Mouse (Mus musculus): ENCODE measurements around the gene Atraid. TPM values are rescaled to one million over a fixed set of nuclear protein-coding genes. Genes with fewer than 3 reads are reported as not detected.
"Not testable (repeated sequence)": the region's sequence is repeated elsewhere in the genome, so short reads cannot be mapped to it uniquely, and the experiment has no call there.

The Atraid gene
- polyA plus RNA-seq (2012; rRNA removed), result 113 and 122 TPM in 2 replicates

- TF ChIP-seq POLR2A (IDR thresholded peaks at IDR 0.05; ENCODE audit: borderline replicate concordance, extremely low read depth, low read depth, low read length) (peak; percentile 99), CTCF (IDR thresholded peaks at IDR 0.05; ENCODE audit: insufficient read depth, low read length) (no peak)
- under 1% methylated on average over 73 of the region's 73 CpGs for WGBS
- Histone ChIP-seq H3K4me1 (ENCODE audit: control insufficient read depth, insufficient read depth, low read length) (no peaks in the 10 kb centered on the region), H3K4me3 (replicated peaks; ENCODE audit: extremely low read depth, low read depth, low read length) (peak within 1 kb of the TSS; percentile 92)
- DNase-seq, result peak; percentile 100
These were observed at the start of gene Atraid for GRCm38 (mm10) chr5:31047848-31048762. TSS of gene Atraid (plus strand) at chr5:31048312.

- WGBS, result 79% methylated on average over 5 of the region's 5 CpGs
- TF ChIP-seq POLR2A (IDR thresholded peaks at IDR 0.05; ENCODE audit: borderline replicate concordance, extremely low read depth, low read depth, low read length) (no peak), CTCF (IDR thresholded peaks at IDR 0.05; ENCODE audit: insufficient read depth, low read length) (no peak)
- no peaks in the 10 kb centered on the region for H3K4me1 ChIP-seq (ENCODE audit: control insufficient read depth, insufficient read depth, low read length)
These were observed 48.8 kb upstream of the Atraid start for GRCm38 (mm10) chr5:30999324-30999723.

GRCm38 (mm10) chr5:31000122-31000521, 48.0 kb upstream of the Atraid start:
- 40% methylated on average over 7 of the region's 7 CpGs for WGBS
- no peak for TF ChIP-seq POLR2A (IDR thresholded peaks at IDR 0.05; ENCODE audit: borderline replicate concordance, extremely low read depth, low read depth, low read length)
- Histone ChIP-seq H3K4me3 (replicated peaks; ENCODE audit: extremely low read depth, low read depth, low read length) (no peak overlapping the region), H3K4me1 (ENCODE audit: control insufficient read depth, insufficient read depth, low read length) (no peaks in the 10 kb centered on the region)
- DNase-seq, result no peak

More at GRCm38 (mm10) chr5:30999324-30999723, 48.8 kb upstream of the Atraid start:
- DNase-seq, result no peak
- H3K4me3 ChIP-seq (replicated peaks; ENCODE audit: extremely low read depth, low read depth, low read length), result no peak overlapping the region

DNA sequence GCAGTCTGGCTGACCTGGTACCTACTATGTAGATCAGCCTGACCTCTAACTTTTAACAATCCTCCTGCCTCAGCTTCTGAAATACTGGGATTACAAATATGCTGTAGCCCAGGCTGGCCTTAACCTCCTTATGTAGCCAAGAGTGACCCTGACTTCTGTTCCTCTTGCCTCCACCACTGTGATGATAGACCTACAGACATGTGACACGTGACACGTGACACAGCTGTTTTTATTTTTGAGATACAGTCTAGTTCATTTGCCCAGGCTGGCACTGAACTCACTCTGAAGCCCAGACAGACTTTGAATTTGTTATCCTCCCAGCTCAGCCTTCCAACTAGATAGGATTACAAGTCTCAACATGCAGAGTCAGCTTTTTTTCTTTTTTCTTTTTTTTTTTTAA, 47.1 kb upstream of the Atraid start:
- no peak overlapping the region for H3K4me3 ChIP-seq (replicated peaks; ENCODE audit: extremely low read depth, low read depth, low read length)
- no peaks in the 10 kb centered on the region for H3K4me1 ChIP-seq (ENCODE audit: control insufficient read depth, insufficient read depth, low read length)
- WGBS, result 85% methylated on average over 2 of the region's 2 CpGs
- no peak for DNase-seq
- TF ChIP-seq CTCF (IDR thresholded peaks at IDR 0.05; ENCODE audit: insufficient read depth, low read length) (no peak), POLR2A (IDR thresholded peaks at IDR 0.05; ENCODE audit: borderline replicate concordance, extremely low read depth, low read depth, low read length) (no peak)

GRCm38 (mm10) chr5:31001560-31001959, 46.6 kb upstream of the Atraid start:
- H3K4me1 ChIP-seq (ENCODE audit: control insufficient read depth, insufficient read depth, low read length), result no peaks in the 10 kb centered on the region
- 78% methylated on average over 4 of the region's 4 CpGs for WGBS
- TF ChIP-seq POLR2A (IDR thresholded peaks at IDR 0.05; ENCODE audit: borderline replicate concordance, extremely low read depth, low read depth, low read length) (no peak), CTCF (IDR thresholded peaks at IDR 0.05; ENCODE audit: insufficient read depth, low read length) (no peak)
- H3K4me3 ChIP-seq (replicated peaks; ENCODE audit: extremely low read depth, low read depth, low read length), result no peak overlapping the region
- DNase-seq, result no peak

GRCm38 (mm10) chr5:31004184-31004583, 43.9 kb upstream of the Atraid start:
- TF ChIP-seq POLR2A (IDR thresholded peaks at IDR 0.05; ENCODE audit: borderline replicate concordance, extremely low read depth, low read depth, low read length) (no peak), CTCF (IDR thresholded peaks at IDR 0.05; ENCODE audit: insufficient read depth, low read length) (peak; percentile 79)
- DNase-seq, result peak; percentile 88
- Histone ChIP-seq H3K4me3 (replicated peaks; ENCODE audit: extremely low read depth, low read depth, low read length) (no peak overlapping the region), H3K4me1 (ENCODE audit: control insufficient read depth, insufficient read depth, low read length) (no peaks in the 10 kb centered on the region)
- WGBS, result 5% methylated on average over 5 of the region's 5 CpGs

DNA sequence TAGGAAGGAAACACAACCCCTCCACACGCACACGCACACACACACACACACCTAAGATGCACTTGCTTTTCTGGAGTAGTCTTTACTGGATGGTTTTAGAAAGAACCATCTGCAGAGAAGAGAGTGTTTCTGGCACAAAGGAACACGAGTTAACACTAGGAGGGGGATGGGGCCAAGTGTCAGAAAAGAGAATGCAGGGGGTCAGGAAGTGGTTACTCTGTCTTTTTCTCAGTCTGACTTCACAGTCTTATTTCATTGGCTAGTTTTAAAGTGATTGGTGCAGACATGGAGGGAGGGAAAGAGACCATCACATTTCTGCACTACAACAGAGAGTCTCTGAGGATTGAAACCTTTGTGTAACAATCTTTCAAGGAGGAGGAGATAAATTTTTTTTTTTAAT, 35.4 kb upstream of the Atraid start:
- Histone ChIP-seq H3K4me1 (ENCODE audit: control insufficient read depth, insufficient read depth, low read length) (no peaks in the 10 kb centered on the region), H3K4me3 (replicated peaks; ENCODE audit: extremely low read depth, low read depth, low read length) (no peak overlapping the region)
- DNase-seq, result no peak
- WGBS, result 63% methylated on average over 3 of the region's 3 CpGs
- TF ChIP-seq POLR2A (IDR thresholded peaks at IDR 0.05; ENCODE audit: borderline replicate concordance, extremely low read depth, low read depth, low read length), result no peak

DNA sequence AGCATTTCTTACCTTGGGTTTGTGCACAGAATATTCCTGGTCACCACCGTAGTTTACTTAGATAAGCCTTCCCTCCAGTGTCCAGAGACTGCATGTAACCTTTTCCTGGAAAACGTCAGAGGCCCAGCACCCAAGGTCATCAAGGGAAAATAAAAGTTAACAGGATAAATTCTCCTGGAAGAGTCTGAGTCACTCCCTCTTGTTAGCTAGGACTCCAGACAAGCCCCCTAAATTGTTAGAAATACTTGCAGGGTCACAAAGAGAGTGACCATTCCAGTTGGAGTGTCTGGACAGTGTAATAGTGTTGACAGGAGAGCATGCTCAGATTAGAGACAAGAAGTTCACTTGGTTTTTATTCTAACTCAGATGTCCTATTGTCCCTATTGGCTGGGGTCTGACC, 32.2 kb upstream of the Atraid start:
- no peaks in the 10 kb centered on the region for H3K4me1 ChIP-seq (ENCODE audit: control insufficient read depth, insufficient read depth, low read length)
- H3K4me3 ChIP-seq (replicated peaks; ENCODE audit: extremely low read depth, low read depth, low read length), result no peak overlapping the region
- no peak for TF ChIP-seq CTCF (IDR thresholded peaks at IDR 0.05; ENCODE audit: insufficient read depth, low read length)
- TF ChIP-seq POLR2A (IDR thresholded peaks at IDR 0.05; ENCODE audit: borderline replicate concordance, extremely low read depth, low read depth, low read length), result no peak
- DNase-seq, result no peak
- WGBS, result 71% methylated on average over 2 of the region's 2 CpGs

DNA sequence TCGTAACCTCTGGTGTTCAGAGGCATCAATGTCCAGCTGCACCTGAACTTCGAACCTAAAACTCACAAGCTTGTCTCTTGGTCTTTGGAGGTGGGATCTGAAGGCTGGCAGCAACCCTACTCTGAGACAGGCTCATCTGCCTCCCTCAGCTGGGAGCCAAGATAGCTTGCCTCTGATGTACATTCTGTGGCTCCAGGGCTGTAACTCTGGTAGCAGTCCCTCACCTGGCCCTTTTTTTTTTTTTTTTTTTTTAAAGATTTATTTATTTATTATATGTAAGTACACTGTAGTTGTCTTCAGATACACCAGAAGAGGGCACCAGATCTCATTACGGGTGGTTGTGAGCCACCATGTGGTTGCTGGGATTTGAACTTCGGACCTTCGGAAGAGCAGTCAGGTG, 26.3 kb upstream of the Atraid start:
- H3K4me1 ChIP-seq (ENCODE audit: control insufficient read depth, insufficient read depth, low read length); DNase-seq; H3K4me3 ChIP-seq (replicated peaks; ENCODE audit: extremely low read depth, low read depth, low read length): not testable (repeated sequence)
- WGBS, result 86% methylated on average over 4 of the region's 5 CpGs

GRCm38 (mm10) chr5:31022690-31023089, 25.4 kb upstream of the Atraid start:
- H3K4me3 ChIP-seq (replicated peaks; ENCODE audit: extremely low read depth, low read depth, low read length), result no peak overlapping the region
- no peak for DNase-seq
- TF ChIP-seq POLR2A (IDR thresholded peaks at IDR 0.05; ENCODE audit: borderline replicate concordance, extremely low read depth, low read depth, low read length), result no peak
- TF ChIP-seq CTCF (IDR thresholded peaks at IDR 0.05; ENCODE audit: insufficient read depth, low read length), result no peak
- no peaks in the 10 kb centered on the region for H3K4me1 ChIP-seq (ENCODE audit: control insufficient read depth, insufficient read depth, low read length)
- WGBS, result 45% methylated on average over 1 of the region's 1 CpGs
